Mouse (Mus musculus) skeletal muscle tissue, adult 2 months (tissue): ENCODE measurements around the gene Plxdc1.
"Not testable (repeated sequence)": the region's sequence is repeated elsewhere in the genome, so short reads cannot be mapped to it uniquely, and the experiment has no call there.

Experiments
- DNase-seq: peaks from one replicate; pipeline ENCODE4 v3.0.0-alpha.2; 2012; ENCODE audit warnings: low read depth, low spot score

The Plxdc1 gene

GRCm38 (mm10) chr11:97955146-97955902 is 30.9 kb downstream of the Plxdc1 start:
- no peak for DNase-seq

GRCm38 (mm10) chr11:97954469-97955141 is 31.6 kb downstream of the Plxdc1 start:
- no peak for DNase-seq

- DNase-seq = no peak
Observed at GRCm38 (mm10) chr11:97953939-97954275, 32.3 kb downstream of the Plxdc1 start.

DNA sequence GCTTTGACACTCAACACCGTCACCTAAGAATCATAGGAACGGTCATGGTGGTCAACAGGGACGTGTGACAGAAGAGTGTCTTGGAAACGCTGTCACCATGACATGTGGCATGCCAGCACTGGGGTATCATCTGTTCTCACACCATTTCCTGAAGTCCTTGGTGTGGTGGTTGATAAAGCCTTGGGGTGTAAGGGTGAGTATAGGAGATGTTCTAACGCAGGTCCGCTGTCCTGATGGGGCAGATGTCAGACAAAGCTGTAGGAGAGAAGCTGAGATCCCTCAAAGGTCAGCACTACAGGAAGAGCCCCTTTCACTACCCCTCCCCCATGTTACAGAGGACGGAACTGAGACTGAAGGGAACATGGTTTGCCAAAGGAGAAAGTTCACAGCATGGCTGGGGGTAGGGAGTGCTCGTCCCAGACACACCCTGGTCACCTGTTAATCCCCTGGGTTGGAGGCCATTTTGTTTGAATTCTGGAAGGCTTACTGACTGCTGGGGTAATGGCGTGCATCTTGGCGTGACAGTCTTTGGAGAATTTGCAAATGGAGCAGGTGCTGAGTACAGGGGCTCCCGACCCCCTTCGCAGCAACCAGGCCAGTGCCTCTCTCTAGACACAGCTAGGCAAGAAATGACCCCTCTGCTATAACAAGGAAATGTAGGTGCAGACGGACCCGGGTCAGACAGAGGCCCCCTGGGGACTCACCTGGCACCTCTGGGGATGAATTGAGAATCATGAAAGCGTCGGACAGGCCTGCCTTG is 32.9 kb downstream of the Plxdc1 start:
- DNase-seq = no peak

GRCm38 (mm10) chr11:97952367-97953006 is 33.8 kb downstream of the Plxdc1 start:
- no peak for DNase-seq

GRCm38 (mm10) chr11:97949703-97950475 is 36.4 kb downstream of the Plxdc1 start:
- DNase-seq = no peak

DNA sequence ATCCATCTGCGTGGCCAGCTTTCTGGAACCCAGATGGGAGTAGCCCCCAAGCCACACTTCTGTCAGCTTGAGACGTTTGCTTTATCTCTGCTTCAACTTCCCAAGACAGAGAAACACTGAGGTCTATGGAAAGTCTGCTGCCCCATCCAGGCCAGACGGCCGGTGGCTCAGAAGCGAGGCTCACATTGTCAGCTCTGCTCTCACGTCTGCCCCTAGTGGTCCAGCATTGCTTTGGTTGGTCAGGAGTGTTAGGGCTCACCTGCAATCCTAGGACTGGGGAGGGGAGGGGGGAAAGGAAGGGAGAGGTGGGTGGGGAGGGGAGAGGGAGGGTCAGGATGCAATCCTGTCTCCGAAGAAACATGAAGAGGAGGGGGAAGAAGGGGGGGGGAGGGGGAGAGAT is 38.8 kb downstream of the Plxdc1 start:
- no peak for DNase-seq

DNA sequence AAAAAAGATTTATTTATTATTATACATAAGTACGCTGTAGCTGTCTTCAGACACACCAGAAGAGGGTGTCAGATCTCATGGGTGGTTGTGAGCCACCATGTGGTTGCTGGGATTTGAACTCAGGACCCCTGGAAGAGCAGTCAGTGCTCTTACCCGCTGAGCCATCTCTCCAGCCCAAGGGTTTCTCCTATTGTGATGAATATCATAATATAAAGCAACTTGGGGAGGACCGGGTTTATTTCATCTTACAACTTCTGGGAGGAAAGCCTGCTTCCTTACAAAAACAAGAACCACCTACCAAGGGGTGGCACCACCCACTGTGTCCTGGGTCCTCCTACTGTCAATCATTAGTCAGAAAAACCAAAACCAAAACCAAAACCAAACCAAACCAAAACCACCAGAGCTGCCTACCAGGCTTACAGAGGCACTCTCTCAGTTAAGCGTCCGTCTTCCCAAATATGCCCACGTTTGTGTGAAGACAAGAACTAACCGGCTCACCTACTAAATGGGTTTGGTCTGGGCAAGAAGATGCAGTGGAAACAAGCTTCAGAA is 40.4 kb downstream of the Plxdc1 start:
- not testable (repeated sequence) for DNase-seq

DNA sequence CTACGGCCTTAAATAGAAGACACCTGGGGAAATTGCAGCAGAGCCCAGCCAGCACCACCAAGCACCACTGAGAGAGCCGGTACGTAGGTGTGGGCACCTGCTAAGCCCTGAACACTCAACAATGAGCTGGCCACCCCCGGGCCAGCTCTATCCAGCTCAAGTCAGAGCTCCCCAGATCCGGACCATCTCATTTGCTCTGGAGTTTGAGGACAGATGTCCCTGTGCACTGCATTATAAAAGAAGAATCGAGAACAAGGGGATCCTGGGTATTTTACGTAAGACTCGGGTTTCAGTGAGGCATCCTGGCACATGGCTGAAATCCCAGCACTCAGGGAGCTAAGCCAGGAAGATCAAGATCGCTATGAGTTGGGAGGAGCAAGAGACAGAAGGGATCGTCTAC is 41.2 kb downstream of the Plxdc1 start:
- no peak for DNase-seq

GRCm38 (mm10) chr11:97943256-97943655 is 43.0 kb downstream of the Plxdc1 start:
- DNase-seq = no peak

GRCm38 (mm10) chr11:97942420-97943111 is 43.7 kb downstream of the Plxdc1 start:
- no peak for DNase-seq

GRCm38 (mm10) chr11:97937469-97938105 is 48.7 kb downstream of the Plxdc1 start:
- DNase-seq = no peak

DNA sequence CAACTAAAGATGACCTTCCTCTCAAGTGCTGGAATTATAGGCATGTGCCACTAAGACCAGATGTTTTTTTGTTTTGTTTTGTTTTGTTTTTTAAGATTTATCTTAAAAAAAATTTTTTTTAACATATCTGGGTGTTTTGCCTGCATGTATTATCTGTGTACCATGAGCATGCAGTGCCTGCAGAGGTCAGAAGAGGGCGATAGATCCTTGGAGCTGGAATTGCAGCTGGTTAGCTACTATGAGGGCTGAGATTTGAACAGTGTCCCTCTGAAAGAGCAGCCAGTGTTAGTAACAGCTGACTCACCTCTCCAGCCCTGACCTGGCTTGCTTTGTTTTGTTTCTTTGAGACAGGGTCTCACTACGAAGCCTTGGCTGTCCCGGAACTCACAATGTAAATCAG is 49.5 kb downstream of the Plxdc1 start:
- peak; percentile 21 for DNase-seq

- peak; percentile 47 for DNase-seq
Observed at GRCm38 (mm10) chr11:97935913-97936575, 50.2 kb downstream of the Plxdc1 start.

GRCm38 (mm10) chr11:97933553-97933952 is 52.7 kb downstream of the Plxdc1 start:
- no peak for DNase-seq

GRCm38 (mm10) chr11:97928905-97929304 is 57.3 kb downstream of the Plxdc1 start:
- peak; percentile 14 for DNase-seq

GRCm38 (mm10) chr11:97924217-97924616 is 62.0 kb downstream of the Plxdc1 start:
- DNase-seq = no peak

DNA sequence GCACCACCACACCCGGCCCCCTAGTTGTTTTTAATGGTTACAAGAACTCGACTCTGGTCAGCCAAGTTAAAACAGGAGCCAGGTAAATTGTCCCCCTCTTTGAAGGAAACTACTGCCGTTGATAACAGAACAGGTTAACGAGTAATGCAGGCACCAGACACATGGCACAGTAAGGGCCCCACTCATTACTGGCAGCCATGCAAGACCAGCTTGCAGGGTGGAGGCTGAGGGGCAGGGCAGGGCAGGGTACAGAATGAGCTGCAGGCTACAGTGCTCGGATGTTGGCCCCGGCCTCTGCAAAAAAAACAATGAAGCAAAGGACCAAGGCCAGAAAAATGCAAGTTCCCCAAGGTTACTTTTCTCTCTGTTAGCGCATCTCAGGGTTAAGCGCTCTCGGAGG is 62.6 kb downstream of the Plxdc1 start:
- no peak for DNase-seq

- DNase-seq = no peak
Observed at GRCm38 (mm10) chr11:97915974-97916503, 70.2 kb downstream of the Plxdc1 start.
